In genomic region chr11:70562287-70562994, GRCm38 (mm10) we compare ENCODE assay signal across 8 mouse cellular contexts. TPM values are rescaled to one million over a fixed set of nuclear protein-coding genes. Genes with fewer than 3 reads are reported as not detected.
DNase-seq lines count a peak whose midpoint lies in the region; ATAC-seq and TF ChIP-seq lines count a peak whose summit lies in the region.

Gene Mink1 (plus strand): TSS chr11:70562881.

- peak; percentile 49 for DNase-seq in MEL-GATA-1-ER (ENCODE audit: extremely low read depth, low read depth)
- DNase-seq in cerebellum, adult 8-10 months: peak; percentile 85
- peak; percentile 96 for DNase-seq in forelimb bud, embryonic 11.5 days (ENCODE audit: low read depth, low spot score)
- peak; percentile 92 for DNase-seq in heart, postnatal 4 days
- DNase-seq in layer of hippocampus, adult 2 months (ENCODE audit: low spot score in 2 of 2): peak; percentile 90 to 94
- peak; percentile 84 for DNase-seq in lung, adult 2 months
- peak; percentile 93 for DNase-seq in testis, postnatal 14 days (ENCODE audit: low spot score)

- H3K4me1 ChIP-seq in lung, adult 2 months (ENCODE audit: control insufficient read depth, insufficient read depth, low read length): peaks cover 3% of the 10 kb centered on the region

- TF ChIP-seq POLR2A in lung, adult 2 months (IDR thresholded peaks at IDR 0.05; ENCODE audit: borderline replicate concordance, extremely low read depth, low read depth, low read length): peak; percentile 57; the same call in 1 of the 2 replicates

- 0 out of 2 replicates have a peak, but pooled peaks have one; percentile 7 for TF ChIP-seq CTCF in layer of hippocampus, adult 2 months (conservative IDR thresholded peaks at IDR 0.05)
- no peak for TF ChIP-seq CTCF in lung, adult 2 months (IDR thresholded peaks at IDR 0.05; ENCODE audit: insufficient read depth, low read length)

- ATAC-seq in neutrophil, adult 5-6 weeks (ENCODE audit: extremely low read depth, insufficient number of reproducible peaks, low FRiP score, poor library complexity, severe bottlenecking): peak; percentile 35

- H3K4me3 ChIP-seq in layer of hippocampus, adult 2 months: peak within 1 kb of the TSS; percentile 93
- peak within 1 kb of the TSS; percentile 97 for H3K4me3 ChIP-seq in lung, adult 2 months (replicated peaks; ENCODE audit: extremely low read depth, low read depth, low read length)

- under 1% methylated on average over 55 of the region's 57 CpGs for WGBS in lung, adult 2 months

- H3K27ac ChIP-seq in layer of hippocampus, adult 2 months: peak within 1 kb of the TSS; percentile 97

RNA-seq across cellular contexts. Expression of gene Mink1, which starts in this region (rescaled TPM):
- 10 to 100 TPM; 38.2 to 42.5 TPM for total RNA-seq in heart, postnatal 4 days (2021)
- 100 to 1,000 TPM; 505 to 510 TPM for total RNA-seq in layer of hippocampus, adult 2 months (2021)
- polyA plus RNA-seq in lung, adult 2 months (2012; rRNA removed): 119 and 120 TPM in 2 replicates
- 21.8 and 23.1 TPM in 2 replicates for total RNA-seq in neutrophil, adult 5-6 weeks (2017)

Comparison
In these comparisons a context has a peak if more than half of its experiments do, and no peak if none do; other contexts are left out.
1. Peak in every context shown above with its lines: DNase-seq, ATAC-seq, H3K4me3 ChIP-seq and H3K27ac ChIP-seq.
2. RNA of gene Mink1 (total RNA-seq): 505 to 510 TPM in layer of hippocampus, adult 2 months; 38.2 to 42.5 TPM in heart, postnatal 4 days and 21.8 to 23.1 TPM in neutrophil, adult 5-6 weeks; every median in the first group is over 10 times any median in the second.